Mouse (Mus musculus): Measurements from ENCODE around the gene Asic2.

DNA sequence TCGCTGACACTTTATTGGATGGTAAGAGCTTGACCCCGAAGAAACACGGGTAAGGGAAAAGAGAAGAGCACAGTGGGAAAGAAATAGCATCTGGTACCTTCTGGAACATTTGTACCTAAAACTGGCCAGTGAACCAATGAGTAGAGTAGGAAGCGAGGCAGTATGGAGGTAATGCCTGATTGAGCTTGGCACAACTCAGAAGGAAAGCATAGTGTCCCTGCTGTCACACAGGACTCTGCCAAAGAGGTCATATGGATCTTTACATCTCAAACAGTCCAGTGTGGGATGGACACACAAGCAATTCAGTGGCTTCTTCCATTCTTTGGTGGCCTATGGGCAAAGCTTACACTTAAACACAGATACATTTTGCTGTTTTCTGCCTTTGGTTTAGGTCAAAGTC is 211.0 kb downstream of the Asic2 start:
- TF ChIP-seq CTCF (IDR thresholded peaks at IDR 0.05; ENCODE audit: low read depth) (no peak), EP300 (optimal IDR thresholded peaks at IDR 0.05) (no peak)

Measured in stomach, postnatal 0 days (tissue).